Mouse (Mus musculus): ENCODE data around the gene Snta1. TPM values are rescaled to one million over a fixed set of nuclear protein-coding genes. Genes with fewer than 3 reads are reported as not detected.

Gene Snta1
- total RNA-seq (2023): 1 to 10 TPM; 1.2 to 2.2 TPM

GRCm38 (mm10) chr2:154407643-154408445, at the start of gene Snta1:
Gene Snta1 (minus strand): TSS chr2:154408099.

GRCm38 (mm10) chr2:154436458-154437190, 28.7 kb upstream of the Snta1 start, which contains the start of gene Cbfa2t2:
Gene Cbfa2t2 (plus strand): TSS chr2:154436481.

GRCm38 (mm10) chr2:154372842-154373500, 34.9 kb downstream of the Snta1 start, which contains the start of gene Cdk5rap1:
Gene Cdk5rap1 (minus strand): TSS chr2:154373010.

Other genes with a start within 250 kb of the Snta1 start
- gene Bpifa5, start 245.5 kb downstream of the Snta1 start, total RNA-seq (2023): not detected
- gene Bpifb1, start 217.3 kb downstream of the Snta1 start, total RNA-seq (2023): not detected
- gene Bpifb5, start 184.4 kb downstream of the Snta1 start, total RNA-seq (2023): not detected
- gene Bpifb9a, start 150.2 kb downstream of the Snta1 start, total RNA-seq (2023): not detected
- gene Bpifb9b, start 100.9 kb downstream of the Snta1 start, total RNA-seq (2023): not detected
- 1 to 10 TPM; 4.1 to 5.6 TPM for gene Cdk5rap1, start 35.1 kb downstream of the Snta1 start, total RNA-seq (2023)
- gene Cbfa2t2, start 28.4 kb upstream of the Snta1 start, total RNA-seq (2023): 10 to 100 TPM; 17.1 to 28.7 TPM
- gene 1700003F12Rik, start 139.0 kb upstream of the Snta1 start, total RNA-seq (2023): not detected
- gene Actl10, start 143.7 kb upstream of the Snta1 start, total RNA-seq (2023): under 1 TPM in 1 of 2 experiments, not detected in 1; 0.51 TPM
- 1 to 10 TPM; 1.1 to 1.8 TPM for gene Necab3, start 150.8 kb upstream of the Snta1 start, total RNA-seq (2023)
- gene E2f1, start 161.8 kb upstream of the Snta1 start, total RNA-seq (2023): 10 to 100 TPM; 17.8 to 21.5 TPM
- 10 to 100 TPM; 15.6 to 16.3 TPM for gene Pxmp4, start 195.6 kb upstream of the Snta1 start, total RNA-seq (2023)
- 1 to 10 TPM; 4.0 to 4.6 TPM for gene Zfp341, start 205.2 kb upstream of the Snta1 start, total RNA-seq (2023)
- gene 4930519P11Rik, start 205.3 kb upstream of the Snta1 start, total RNA-seq (2023): not detected
- gene Chmp4b, start 243.6 kb upstream of the Snta1 start, total RNA-seq (2023): 100 to 1,000 TPM; 181 to 190 TPM